Mouse (Mus musculus) C2C12 (cell line): Measurements from ENCODE around the gene Creg1.

Source experiments
- CEBPB ChIP-seq: IDR thresholded peaks from one replicate; pipeline ENCODE4 v1.6.1; 2011; ENCODE audit warnings: low read depth, mild to moderate bottlenecking, control low read depth, moderate library complexity
- CTCF ChIP-seq: IDR thresholded peaks from one replicate; pipeline ENCODE4 v1.5.1; 2011; ENCODE audit not compliant: control insufficient read depth, insufficient read depth, insufficient read length
- MAX ChIP-seq: IDR thresholded peaks from one replicate; pipeline ENCODE4 v1.6.1; 2011; ENCODE audit warnings: mild to moderate bottlenecking, control low read depth
- MYOD1 ChIP-seq: IDR thresholded peaks from one replicate; pipeline ENCODE4 v1.6.1; 2011; ENCODE audit warnings: low read depth; ENCODE audit not compliant: control insufficient read depth, insufficient read length
- USF1 ChIP-seq: IDR thresholded peaks from one replicate; pipeline ENCODE4 v1.6.1; 2011; ENCODE audit warnings: low read depth, mild to moderate bottlenecking, control low read depth, moderate library complexity

DNA sequence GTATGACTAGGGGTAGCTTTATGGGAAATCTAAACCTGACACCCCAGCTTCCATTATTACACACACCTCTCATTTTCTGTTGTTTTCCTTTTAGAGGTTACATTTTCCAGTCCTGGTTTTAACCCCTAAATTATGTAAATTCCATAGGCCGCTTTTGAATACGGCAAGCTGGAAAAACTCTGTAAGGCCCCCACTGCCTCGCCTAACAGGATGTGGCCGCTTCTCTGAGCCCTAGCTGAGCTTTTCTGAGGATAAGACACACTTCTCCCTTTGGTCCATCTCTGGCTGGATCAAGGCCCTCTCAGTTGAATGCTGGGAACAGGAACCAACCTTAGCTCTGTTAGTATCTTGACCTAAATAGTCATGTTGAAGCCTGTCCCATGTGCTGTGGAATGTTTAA, 40.6 kb downstream of the Creg1 start:
- TF ChIP-seq CTCF, result no peak
- TF ChIP-seq MAX, result no peak
- no peak for TF ChIP-seq USF1
- no peak for TF ChIP-seq MYOD1
- TF ChIP-seq CEBPB, result no peak
